Mouse (Mus musculus) Muller cell, postnatal 12 days (primary cell): Measurements from ENCODE around the gene Olfr1507.

Source experiments
- DNase-seq: peaks from one replicate; pipeline ENCODE4 v3.0.0-alpha.2; 2015; ENCODE audit errors: inconsistent ontology term

Olfr1507 gene

DNA sequence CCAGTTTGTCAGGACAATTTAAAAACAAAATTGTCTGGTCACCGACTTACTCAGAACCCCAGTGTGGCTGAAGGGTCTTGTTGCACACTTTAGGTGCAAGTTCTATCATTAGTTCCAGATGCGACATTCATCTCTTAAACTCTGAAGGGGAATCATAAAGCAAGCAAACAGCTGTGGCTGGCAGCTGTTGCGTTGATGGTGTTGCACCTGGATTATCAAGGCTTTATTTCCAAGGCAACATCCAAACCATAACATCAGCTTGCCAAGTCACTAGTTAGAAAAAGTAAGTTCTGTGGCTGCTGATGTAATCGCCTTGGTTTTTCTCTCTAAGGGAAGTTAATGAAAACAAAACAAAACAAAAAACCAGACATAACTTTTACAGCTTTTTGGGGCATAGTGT lies at the start of gene Olfr1507:
Gene Olfr1507 (minus strand): TSS at position 234 of the 400 bp plus-strand sequence.
- no peak for DNase-seq

DNA sequence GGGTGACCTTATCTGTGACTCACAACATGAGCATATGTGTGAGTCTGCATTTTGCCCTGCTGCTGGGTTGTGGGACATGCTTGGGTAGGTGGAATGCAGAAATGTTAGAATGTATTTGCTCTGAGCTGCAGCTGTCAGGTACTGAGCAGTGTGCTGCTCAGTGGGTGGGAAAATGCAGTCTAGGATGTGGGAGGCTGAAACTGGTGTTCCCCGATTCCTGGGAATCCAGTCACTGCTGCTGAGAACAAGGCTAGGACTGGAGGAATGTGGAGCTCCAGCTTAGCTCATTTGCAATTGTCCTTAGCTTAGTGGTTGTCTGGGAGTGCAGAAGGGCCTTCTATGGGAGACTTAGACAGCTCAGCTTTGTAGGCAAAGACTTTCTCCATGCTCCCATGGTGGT lies 37.8 kb upstream of the Olfr1507 start:
- no peak for DNase-seq

DNA sequence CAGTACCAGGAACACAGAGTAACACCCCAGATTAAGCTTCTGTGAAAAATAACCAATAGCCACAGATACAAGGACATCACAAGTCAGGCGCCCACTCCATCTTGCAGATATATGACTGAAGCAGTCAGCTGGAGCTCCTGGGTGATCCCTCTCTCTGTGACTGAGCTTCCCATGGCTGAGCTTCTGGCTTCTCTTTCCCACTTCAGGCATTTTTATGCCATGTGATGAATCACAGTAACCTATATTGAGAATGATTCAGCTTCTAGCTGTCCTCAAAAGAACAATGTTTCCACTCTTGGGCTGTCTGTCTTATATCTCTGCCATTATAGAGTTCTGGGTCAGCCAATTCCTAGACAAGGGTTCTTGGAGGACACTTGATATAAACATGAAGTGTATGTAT lies 29.4 kb upstream of the Olfr1507 start:
- no peak for DNase-seq

GRCm38 (mm10) chr14:52467395-52467794 lies 28.2 kb downstream of the Olfr1507 start, which contains the start of gene Olfr1508:
Olfr1508 (minus strand) TSS chr14:52467495.
- no peak for DNase-seq

- no peak for DNase-seq
These were observed 29.8 kb downstream of the Olfr1507 start for GRCm38 (mm10) chr14:52465738-52466137.

- DNase-seq, result no peak
These were observed 33.6 kb downstream of the Olfr1507 start for GRCm38 (mm10) chr14:52461928-52462327.

- DNase-seq, result no peak
These were observed 44.4 kb downstream of the Olfr1507 start for GRCm38 (mm10) chr14:52451138-52451537.

- no peak for DNase-seq
These were observed 52.9 kb downstream of the Olfr1507 start, which contains the start of gene Olfr1509 for GRCm38 (mm10) chr14:52442690-52443089. Olfr1509 (plus strand) TSS chr14:52442990.
